Mouse (Mus musculus): ENCODE data around the gene Ncor2.

Ncor2 gene

DNA sequence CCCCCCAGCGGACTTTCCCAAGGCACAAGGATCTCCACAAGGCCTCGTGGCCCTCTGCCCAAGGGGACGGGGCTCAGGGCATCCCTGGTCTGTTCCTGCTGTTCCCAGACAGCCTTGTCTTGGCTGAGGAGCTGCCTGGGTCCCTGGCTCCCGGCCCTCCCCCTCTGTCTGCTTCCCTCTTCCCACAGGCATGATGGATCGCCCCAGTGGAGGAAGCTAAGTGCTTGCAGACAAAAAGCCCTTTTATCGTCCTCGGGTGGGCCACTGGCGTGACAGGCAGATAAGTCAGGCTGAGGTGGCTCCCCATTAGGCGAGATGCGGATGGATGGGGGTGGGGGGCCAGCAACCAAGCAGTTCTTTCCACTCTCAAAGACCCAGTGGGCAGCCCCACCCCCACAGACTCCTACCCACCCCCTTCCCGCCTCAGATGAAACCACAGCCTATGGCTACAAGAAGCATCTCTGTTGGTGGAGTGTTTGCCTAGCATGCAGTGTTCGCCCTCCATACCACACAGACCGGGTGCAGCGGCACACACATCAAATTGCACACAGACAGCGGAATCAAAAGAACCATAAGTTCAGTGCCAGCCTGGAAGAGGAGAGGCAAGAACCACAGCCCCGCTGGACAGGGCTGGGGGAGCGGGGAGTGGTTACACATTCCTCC, 27.0 kb downstream of the Ncor2 start:
- no peak for DNase-seq (ENCODE audit: extremely low spot score, low read depth, low spot score)

DNA sequence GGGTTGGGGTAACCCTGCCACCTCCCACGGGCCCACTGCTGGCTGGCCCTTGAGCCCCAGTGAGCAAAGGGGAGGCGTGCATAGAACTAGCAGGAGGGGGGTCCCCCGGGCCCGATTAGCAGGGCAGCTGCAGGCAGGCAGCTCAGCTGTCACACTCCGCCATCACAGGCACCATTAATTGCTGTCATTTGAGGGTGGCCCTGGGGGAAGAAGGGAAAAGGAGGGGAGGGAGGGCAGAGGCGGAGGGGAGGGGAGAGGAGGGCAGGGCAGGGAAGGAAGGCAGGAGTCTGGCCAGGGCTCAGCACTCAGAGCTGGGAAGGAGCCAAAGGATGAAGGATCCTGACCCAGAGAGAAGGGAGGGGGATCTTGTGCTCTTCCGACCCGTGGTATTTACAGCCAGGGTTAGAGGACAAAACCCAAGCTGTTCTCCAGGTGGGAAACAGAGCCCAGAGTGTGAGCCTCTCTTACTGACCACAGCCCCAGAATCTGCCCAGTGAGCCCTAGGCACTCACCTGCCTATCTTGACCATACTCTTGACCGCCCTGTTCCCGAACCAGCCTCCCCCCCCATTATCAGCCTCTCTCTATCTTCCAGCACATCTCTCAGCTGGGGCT, 28.0 kb downstream of the Ncor2 start:
- no peak for DNase-seq (ENCODE audit: extremely low spot score, low read depth, low spot score)

DNA sequence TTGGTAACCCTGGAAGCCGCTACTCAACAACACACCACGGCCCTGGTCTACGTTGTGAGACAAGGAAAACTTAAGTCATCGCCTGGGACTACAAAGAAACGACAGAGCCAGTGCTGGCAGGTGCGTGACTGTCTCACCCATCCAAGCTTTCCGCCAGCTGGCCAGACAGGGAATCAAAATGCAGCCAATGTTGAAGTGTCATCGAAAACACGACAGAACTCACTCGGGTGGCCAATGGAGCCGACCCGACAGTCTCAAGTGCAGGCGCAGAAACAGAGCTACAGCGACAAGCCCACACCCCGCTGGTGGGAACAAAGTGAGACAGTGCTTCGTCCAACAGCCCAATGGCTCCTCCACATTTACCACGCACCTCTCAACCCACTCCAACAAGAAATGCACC, 29.9 kb downstream of the Ncor2 start:
- DNase-seq (ENCODE audit: extremely low spot score, low read depth, low spot score): no peak

DNA sequence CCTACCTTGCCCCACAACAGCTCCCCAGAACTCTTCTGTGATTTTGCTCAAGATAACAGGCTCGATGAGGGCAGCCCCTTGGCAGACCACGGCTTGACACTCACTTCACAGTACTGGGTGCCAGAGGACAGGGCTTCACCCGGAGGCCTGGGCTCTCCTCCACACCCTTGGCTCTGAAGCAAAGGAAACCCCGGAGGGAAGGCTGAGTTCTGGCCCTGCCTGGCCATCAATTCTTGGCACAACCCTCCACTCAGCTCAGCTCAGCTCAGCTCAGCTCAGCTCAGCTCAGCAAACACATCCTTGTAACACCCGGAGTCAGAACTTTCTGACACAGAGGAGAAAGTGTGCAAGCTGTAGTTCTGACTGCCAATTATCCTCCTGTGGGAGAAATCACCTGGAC, 30.3 kb downstream of the Ncor2 start:
- no peak for DNase-seq (ENCODE audit: extremely low spot score, low read depth, low spot score)

DNA sequence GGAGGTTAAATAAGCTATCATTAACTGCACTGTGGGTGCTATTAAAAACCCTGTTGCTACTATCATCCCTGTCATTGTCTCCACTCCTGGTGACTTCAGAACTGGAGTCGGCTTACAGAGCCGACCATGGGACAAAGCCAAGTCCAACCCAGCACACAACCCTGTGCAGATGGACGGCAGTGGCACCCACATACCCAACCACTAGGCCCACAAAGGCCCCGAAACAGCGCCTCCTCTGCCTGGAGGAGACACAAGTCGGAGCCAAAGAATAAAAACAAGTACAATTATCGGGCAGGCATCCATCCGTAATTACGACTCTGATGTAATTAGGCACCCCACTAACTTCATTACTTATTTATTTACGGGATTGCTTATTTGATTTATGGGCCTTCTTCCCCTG, 30.8 kb downstream of the Ncor2 start:
- no peak for DNase-seq (ENCODE audit: extremely low spot score, low read depth, low spot score)

DNA sequence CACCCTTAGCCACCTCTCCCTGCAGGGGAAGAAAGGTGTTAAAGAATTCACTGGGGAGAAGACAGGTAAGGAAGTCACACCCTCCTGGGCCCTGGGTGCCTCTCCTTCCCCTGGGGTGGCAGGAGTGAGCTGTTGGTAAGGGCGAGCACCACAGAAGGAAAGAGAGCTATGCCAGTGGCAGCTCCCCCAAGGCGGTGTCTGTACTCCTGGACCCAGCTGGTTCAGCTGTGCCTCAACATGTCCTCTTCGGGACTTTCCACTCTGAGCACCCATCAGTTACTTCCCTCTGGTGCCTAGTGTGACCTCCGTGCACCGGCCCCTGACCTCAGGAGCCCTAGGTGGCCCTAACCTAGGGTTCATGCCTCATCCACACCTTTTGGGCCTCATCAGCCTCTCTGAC, 31.9 kb downstream of the Ncor2 start:
- no peak for DNase-seq (ENCODE audit: extremely low spot score, low read depth, low spot score)

DNA sequence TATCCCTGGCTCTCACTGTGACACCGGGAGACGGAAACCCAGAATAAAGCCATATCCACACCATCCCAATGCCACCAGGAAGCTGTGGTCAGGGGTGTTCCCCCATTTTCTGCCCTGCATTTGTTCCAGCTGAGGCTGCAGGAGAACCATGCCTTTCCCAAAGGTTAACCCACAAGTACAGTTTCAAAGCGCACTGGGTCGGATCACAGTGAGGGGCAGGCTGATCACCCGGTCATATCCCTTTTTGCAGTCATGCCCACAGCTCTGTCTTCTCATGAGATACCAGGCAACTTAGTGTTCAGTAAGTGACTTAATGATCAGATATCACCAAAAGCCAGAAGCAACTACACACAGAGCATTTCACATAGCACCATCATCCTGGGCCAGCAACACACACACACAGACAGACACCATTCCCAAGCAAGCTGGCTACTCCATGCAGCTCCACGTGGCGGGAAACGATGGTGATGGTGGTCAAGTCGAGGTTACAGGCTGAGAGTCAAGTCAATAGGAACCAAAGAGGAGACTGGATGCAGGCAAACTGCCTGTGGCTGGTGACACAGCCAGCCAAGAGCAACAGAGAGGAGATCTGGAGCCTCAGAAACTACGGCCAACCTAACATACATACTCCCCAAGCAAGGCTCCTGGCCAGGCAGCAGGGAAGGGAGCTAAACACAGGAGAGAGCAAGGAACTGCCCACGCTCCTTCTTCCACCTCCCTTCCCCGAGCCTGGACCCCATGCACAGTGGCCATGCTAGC, 35.7 kb downstream of the Ncor2 start:
- no peak for DNase-seq (ENCODE audit: extremely low spot score, low read depth, low spot score)

DNA sequence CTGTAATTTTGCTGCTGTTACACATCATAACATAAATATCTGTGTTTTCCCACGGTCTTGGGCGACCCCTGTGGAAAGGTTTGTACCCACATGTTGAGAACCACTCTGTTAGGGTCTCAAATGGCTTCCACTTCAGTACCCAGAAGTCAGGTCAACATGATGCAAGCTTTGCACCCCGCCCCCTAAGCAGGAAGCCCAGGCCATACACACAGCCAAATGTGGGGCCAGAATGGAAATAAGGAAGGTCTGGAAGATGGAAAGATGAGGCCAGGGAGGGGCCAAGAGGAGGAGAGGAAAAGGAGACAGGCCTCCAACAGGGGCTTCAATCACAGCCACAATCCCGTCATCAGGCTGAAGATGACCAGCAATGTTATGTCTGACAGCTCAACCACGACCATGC, 37.1 kb downstream of the Ncor2 start:
- DNase-seq (ENCODE audit: extremely low spot score, low read depth, low spot score): no peak

DNA sequence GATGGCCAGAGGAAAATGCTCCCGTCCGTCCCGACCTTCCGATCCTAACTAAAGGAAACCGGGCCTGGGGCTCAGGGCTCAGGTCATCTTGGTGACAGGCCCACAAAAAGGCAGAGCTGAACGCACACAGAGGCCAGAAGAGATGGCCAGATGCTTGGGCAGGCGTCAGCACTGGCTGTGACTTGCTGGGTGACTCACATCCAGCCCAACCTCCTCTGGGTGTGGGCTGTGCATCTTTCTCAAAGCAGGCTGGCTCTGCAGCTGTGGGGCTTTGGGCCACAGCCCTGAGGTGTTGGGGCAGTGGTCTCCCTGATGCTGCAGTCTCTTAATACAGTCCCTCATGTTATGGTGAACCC, 37.5 kb downstream of the Ncor2 start:
- no peak for DNase-seq (ENCODE audit: extremely low spot score, low read depth, low spot score)

DNA sequence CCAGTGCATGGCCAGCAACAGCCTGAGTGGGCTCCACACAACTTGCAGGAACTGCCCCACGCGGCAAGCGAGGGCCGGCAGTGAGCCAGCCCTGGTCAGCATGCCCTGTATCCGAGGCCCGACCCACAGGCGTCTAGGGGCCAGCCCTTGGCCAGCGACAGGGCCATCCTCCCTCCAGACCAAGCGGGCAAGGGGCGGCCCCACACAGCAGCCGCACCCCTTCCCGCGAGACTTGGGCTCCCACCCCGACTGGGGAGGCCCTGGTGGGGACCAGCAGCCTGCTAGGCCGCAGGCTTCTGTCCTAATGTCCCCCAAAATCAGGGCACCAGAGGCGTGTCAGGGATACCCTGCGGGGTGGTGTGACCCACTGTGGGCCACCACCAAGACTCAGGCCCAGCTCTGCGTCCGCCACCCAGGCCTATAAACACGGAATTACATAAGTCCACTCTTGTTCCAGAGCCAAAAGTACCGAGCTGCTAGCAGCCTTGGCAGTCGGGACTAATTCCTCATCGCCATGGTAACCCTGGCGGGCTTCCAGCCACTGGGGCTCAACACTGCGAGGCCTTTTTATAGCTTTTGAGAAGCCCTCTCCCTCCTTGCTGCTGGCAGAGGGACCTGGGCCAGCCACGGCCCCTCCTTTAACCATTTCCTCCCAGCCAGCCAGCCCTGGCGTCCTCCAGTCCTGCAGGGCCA, 38.0 kb downstream of the Ncor2 start:
- peak; percentile 81 for DNase-seq (ENCODE audit: extremely low spot score, low read depth, low spot score)

DNA sequence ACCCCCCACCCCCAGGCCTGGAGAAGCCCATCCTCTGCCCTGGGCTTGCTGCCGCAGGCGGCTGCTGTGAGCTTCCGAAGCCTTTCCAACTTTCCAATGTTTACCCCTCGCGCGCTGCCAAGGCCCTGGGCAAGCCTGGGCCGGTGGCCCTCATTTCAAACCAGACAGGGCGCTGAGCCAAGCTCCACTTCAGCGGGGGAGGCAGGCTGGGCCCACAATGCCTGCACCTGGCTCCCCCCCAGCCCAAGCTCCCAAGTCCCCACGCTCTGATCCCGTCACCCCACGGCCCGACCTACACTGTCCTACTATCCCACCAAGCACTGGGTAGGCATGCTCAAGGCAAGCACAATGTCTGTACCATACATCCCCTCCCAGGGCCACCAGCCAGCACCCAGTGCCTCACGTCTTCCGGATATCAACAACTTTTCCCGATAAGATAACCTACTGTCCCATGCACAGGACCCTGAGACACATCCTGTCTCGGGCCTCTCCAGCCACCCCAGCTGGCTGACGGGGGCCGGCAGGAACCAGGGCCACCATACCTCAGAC, 38.8 kb downstream of the Ncor2 start:
- no peak for DNase-seq (ENCODE audit: extremely low spot score, low read depth, low spot score)

DNA sequence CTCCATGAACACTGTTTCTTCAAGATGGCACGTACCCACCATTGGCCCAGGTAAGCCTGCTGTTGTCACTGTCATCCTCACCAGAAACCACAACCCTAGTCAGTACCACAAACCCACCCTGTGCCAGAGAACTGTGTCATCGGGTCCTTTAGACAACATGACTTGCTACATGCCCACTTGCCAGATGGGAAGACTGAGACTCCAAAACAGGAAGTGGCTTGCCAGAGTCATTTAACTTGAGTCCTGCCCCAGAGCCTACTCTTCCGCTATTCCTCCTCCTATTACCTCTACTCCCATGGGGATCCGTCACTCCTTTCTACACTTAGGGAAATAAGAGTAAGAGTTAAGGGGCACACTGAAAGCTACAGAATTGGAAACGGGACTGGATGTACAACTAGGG, 39.4 kb downstream of the Ncor2 start:
- DNase-seq (ENCODE audit: extremely low spot score, low read depth, low spot score): no peak

DNA sequence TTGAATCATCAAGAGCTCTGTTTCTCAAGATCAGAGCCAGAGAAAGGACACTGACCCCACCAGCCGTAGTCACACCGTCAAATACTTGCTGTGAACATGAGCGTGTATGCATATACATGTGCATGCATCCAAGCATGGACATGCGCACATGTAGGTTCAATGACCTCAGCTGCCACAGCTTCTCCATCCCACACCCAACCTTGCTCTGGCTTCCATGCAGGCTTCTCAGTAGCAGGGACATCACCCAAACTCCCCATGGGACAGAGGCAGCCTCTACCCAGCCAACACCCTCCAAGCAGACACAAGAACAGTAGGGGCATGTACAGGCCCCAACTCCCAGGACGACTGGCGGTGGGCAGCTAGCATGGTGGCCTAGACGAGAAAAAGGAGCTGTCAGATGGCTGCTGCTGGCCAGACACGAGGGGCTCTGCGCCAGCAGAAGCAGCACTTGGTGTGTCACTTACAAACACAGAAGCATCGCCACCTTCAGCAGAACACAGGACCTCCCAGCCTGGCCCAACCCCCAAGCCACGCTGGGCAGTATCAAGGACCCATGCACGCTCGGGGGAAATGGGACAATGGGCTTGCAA, 40.1 kb downstream of the Ncor2 start:
- no peak for DNase-seq (ENCODE audit: extremely low spot score, low read depth, low spot score)

DNA sequence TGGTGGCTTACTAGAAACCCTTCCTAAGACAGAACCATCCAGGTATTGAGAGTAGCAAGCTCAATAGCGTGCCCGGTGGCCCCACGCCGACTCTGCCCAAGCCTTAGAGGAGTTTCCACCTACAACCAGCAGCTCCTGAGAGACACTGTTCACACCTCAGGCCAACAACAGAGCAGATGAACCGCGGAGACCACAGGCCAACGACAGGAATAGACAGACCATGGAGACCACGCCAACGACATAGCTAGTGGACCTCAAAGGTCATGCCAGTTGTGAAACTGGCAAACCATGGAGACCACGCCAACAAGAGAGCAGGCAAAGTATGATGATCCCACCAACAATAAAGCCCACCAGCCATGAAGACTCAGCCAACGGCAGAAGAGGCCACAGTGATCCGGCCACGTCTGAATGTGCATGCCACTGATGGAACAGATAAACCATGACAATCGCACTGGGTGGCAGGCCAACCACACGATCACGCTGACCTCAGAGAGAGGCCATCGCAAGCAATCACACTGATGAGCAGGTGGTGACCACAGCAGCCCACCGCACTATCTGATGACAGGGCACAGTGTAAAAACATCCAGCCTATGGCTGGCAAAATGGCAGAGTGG, 41.2 kb downstream of the Ncor2 start:
- DNase-seq (ENCODE audit: extremely low spot score, low read depth, low spot score): no peak

DNA sequence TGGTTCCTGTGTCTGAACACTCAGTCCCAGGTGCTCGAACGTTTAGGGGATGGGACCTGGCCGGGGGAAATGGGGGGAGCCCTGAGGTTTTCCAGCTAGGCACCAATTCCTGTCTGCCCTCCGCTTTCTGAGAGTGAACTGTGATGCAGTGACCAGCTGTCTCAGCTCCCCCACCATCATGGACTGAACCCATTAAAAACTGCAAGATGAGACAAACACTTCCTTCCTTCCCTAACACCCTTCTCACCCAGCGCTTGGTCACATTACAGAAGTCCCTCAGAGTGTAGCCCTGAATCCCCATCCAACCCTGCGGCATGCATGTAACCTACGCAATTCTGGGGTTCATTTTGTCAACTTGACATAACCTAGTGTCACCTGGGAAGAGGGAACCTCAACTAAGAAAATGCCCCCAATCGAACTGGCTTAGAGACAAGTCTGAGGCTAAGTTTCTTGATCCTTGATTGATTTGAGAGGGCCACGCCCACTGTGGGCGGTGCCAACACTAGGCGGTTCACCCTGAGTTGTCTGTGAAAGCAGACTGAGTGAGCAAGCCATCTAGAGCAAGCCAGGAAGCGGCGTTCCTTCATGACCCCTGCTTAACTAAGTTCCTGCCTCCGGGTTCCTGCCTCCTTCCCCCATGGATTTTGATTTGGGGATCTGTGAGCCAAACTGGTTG, 41.9 kb downstream of the Ncor2 start:
- no peak for DNase-seq (ENCODE audit: extremely low spot score, low read depth, low spot score)

DNA sequence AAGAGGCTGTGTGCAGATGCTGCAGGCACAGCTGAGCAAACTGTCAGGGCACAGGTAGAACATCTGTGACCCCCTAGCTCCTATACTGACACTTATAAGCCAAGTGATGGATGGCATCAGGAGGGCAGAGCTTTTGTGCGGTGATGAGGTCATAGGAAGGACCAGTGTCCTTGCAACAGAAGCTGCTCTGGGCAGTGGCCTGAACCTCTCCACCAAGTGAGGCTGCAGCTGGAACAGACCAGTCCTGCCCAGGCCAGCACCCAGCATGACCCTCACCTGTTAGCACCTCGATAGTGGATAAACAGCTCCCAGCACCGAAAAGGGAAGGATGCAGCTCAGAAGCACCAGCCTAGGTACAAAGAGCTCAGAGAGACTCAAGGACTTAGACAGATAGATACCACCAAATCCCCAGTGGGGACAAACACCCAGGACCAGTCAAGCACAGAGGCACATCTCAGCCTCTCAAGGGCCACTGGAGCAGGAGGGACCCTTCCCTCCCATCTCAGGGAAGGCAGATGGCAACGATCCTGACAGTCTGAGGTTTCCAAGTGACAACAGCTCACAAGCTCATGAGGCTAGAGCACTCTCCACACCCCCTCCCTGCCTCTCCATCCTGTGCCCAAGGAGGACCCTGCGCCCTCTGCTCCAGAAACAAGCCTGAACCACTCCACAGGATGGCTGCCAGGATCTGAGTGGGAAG, 42.6 kb downstream of the Ncor2 start:
- DNase-seq (ENCODE audit: extremely low spot score, low read depth, low spot score): no peak

DNA sequence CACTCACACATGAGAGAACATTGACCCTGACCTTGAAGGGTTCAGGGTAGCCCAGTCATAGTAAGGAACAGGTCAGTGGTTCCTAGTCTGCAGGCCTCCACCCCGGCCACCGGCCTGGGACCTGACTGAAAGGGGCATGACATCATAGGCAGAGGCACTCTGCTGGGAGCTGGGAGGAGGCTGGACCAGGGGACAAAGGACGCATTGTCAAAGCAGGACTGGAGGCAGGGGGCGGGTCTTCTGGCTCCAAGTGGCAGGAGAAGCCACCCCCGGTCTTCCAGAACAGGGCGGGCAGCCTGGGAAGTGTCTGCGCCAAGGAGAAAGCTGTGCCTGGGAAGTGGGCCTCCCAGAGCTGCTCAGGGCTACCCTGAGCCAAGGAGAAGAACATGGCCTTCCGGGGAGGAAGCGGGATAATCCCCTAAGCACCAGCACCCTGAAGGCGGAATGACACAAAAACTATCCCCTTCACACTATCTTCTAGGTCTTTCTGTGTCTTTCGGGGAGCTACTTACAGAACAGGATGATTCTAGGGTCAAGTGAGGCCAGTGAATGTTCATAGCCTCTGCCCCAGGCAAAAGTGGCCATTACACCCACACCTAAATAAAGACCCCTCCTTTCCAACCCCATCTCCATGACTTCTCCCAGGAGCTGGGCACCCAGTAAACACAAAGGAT, 44.1 kb downstream of the Ncor2 start:
- no peak for DNase-seq (ENCODE audit: extremely low spot score, low read depth, low spot score)

DNA sequence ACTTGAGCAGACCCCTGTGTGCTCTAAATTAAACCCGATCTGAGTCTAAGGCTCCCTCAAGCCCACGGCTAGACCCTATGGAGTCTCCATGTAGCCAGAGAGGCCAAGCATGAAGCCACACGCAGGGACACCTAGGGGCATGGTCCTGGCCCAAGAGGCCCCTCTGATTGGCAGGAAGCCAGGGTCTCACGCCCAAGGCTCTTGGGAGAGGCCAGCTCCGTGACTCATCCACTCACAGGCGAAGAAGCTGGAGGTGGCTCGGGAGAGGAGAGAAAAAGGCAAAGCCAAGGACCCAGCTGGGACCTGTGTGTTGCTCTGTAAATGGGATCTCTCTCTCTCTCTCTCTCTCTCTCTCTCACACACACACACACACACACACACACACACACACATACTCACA, 44.6 kb downstream of the Ncor2 start:
- no peak for DNase-seq (ENCODE audit: extremely low spot score, low read depth, low spot score)

DNA sequence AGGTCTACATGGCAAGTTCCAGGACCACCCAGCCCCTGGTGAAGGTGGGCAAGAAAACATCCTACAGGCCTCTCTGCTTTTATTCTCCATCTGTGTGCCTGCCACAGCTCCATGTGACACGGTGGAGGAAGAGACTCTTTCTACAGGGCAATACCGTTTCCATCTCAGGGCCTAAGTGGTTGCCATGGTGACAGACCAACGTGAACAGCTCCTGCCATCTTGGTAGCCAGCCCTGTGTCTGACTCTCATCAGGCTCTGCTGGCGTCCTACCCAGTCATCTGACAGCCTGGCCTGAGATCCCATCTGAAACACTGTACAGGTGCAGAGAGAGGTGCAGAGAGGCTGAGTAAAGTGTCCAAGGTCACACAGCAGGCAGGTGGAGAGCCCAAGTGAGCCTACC, 45.4 kb downstream of the Ncor2 start:
- DNase-seq (ENCODE audit: extremely low spot score, low read depth, low spot score): no peak
